In the genomic region with DNA sequence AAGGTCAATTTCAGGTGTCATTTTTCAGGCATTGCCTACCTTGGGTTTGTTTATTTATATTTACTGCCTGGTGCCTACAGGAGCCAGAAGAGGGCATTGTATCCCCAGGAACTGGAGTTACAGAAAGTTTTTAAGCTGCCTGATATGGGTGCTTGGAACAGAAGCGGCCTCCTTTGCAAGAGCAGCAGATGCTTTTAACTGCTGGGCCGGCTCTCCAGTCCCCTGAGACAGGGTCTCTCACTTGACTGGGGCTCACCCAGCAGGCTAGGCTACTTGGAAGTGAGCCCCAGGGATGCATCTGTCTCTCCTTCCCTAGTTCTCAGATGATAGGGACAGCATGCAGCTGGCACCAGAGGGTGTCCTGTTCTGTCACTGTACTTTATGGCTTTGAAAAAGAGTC, we compare ENCODE assay signal across 8 mouse cellular contexts. TPM values are rescaled to one million over a fixed set of nuclear protein-coding genes. Genes with fewer than 3 reads are reported as not detected.
A peak's percentile ranks its signal among the peaks of the same experiment; 100 is the strongest.
DNase-seq lines count a peak whose midpoint lies in the region; ATAC-seq and TF ChIP-seq lines count a peak whose summit lies in the region.

No protein-coding gene starts in this region.

- intact Hi-C loops in gastrocnemius, adult 2 months (cut with DNase I) = loop anchor here (2.0 to 5.0 kb wide), 2 partner anchors 76 to 112 kb away; partner anchors contain the start of gene Tcf7l1
- intact Hi-C loops in gastrocnemius, postnatal 14 days (cut with DNase I; ENCODE audit: low total_unique reads) = no loop called here
- intact Hi-C loops in left cerebral cortex, adult 2 months (cut with DNase I) = no loop called here
- intact Hi-C loops in left cerebral cortex, postnatal 36 days (cut with DNase I) = loop anchor here (5.0 kb wide), 1 partner anchor 66 kb away; no protein-coding TSS in a partner anchor

- TF ChIP-seq EP300 in ES-Bruce4 (IDR thresholded peaks at IDR 0.05; ENCODE audit: insufficient read depth, low read depth, low read length) = no peak

- H3K27me3 ChIP-seq in ES-Bruce4 (ENCODE audit: control insufficient read depth, insufficient read depth, low read length, poor library complexity, severe bottlenecking) = no peaks in the 10 kb centered on the region
- no peaks in the 10 kb centered on the region for H3K27me3 ChIP-seq in intestine, embryonic 16.5 days (replicated peaks; ENCODE audit: control insufficient read depth, insufficient read depth, low read length)

- peak; percentile 61 for TF ChIP-seq CTCF in gastrocnemius, adult 2 months (IDR thresholded peaks at IDR 0.05)
- peak; percentile 26 for TF ChIP-seq CTCF in left cerebral cortex, adult 2 months (IDR thresholded peaks at IDR 0.05)
- no peak for TF ChIP-seq CTCF in ES-Bruce4 (IDR thresholded peaks at IDR 0.05; ENCODE audit: low read depth, low read length)

- no peak overlapping the region for H3K27ac ChIP-seq in gastrocnemius, adult 2 months
- H3K27ac ChIP-seq in left cerebral cortex, adult 2 months = no peak overlapping the region
- 0 out of 2 replicates have a peak overlapping the region, but pooled peaks have one; percentile 41 for H3K27ac ChIP-seq in ES-Bruce4 (ENCODE audit: insufficient read depth, low read length)
- peak overlapping the region; percentile 92; the same call in 1 of the 2 replicates for H3K27ac ChIP-seq in intestine, embryonic 16.5 days (ENCODE audit: low read length)

- peaks cover 5% of the 10 kb centered on the region for H3K4me1 ChIP-seq in ES-Bruce4 (ENCODE audit: control insufficient read depth, insufficient read depth, low read length)
- peaks cover 38% of the 10 kb centered on the region for H3K4me1 ChIP-seq in intestine, embryonic 16.5 days (ENCODE audit: control insufficient read depth, insufficient read depth, low read length)

- no peak overlapping the region for H3K4me3 ChIP-seq in gastrocnemius, adult 2 months
- H3K4me3 ChIP-seq in left cerebral cortex, adult 2 months = no peak overlapping the region
- H3K4me3 ChIP-seq in ES-Bruce4 (ENCODE audit: low read depth, low read length) = no peak overlapping the region
- H3K4me3 ChIP-seq in intestine, embryonic 16.5 days (ENCODE audit: low read length) = no peak overlapping the region

- DNase-seq in gastrocnemius, adult 2 months = peak; percentile 49
- no peak for DNase-seq in gastrocnemius, postnatal 14 days
- DNase-seq in left cerebral cortex, adult 2 months (ENCODE audit: extremely low spot score in 1 of 2, low spot score in 2 of 2) = no peak
- no peak for DNase-seq in left cerebral cortex, postnatal 36 days (ENCODE audit: low spot score in 2 of 2)
- DNase-seq in spleen, adult 12 weeks (ENCODE audit: low spot score) = no peak
- DNase-seq in layer of hippocampus, postnatal 36 days = no peak

- no peaks in the 10 kb centered on the region for H3K9me3 ChIP-seq in ES-Bruce4 (replicated peaks; ENCODE audit: control insufficient read depth, insufficient read depth, low read length, poor library complexity, severe bottlenecking)
- H3K9me3 ChIP-seq in intestine, embryonic 16.5 days (ENCODE audit: control insufficient read depth, low read length) = no peaks in the 10 kb centered on the region

- H3K36me3 ChIP-seq in ES-Bruce4 (ENCODE audit: control insufficient read depth, insufficient read depth, low read length, poor library complexity, severe bottlenecking) = no peaks in the 10 kb centered on the region
- H3K36me3 ChIP-seq in intestine, embryonic 16.5 days (ENCODE audit: control insufficient read depth, insufficient read depth, low read length) = no peaks in the 10 kb centered on the region

- H3K9ac ChIP-seq in ES-Bruce4 (ENCODE audit: low read depth, poor library complexity, severe bottlenecking) = no peak overlapping the region
- no peak overlapping the region for H3K9ac ChIP-seq in intestine, embryonic 16.5 days (ENCODE audit: low read depth, low read length)

- TF ChIP-seq POLR2A in ES-Bruce4 (IDR thresholded peaks at IDR 0.05; ENCODE audit: insufficient read depth, low read length) = no peak

- H3K4me2 ChIP-seq in intestine, embryonic 16.5 days (ENCODE audit: low read depth, low read length) = peak overlapping the region; percentile 52

- 44% methylated on average over 2 of the region's 2 CpGs for WGBS in intestine, embryonic 16.5 days

- ATAC-seq in intestine, embryonic 16.5 days = no peak

RNA-seq across cellular contexts. Expression of gene Tgoln1, which starts 59.6 kb away (rescaled TPM):
- 10 to 100 TPM; 23.2 to 29.0 TPM for total RNA-seq in gastrocnemius, adult 2 months (2021)
- total RNA-seq in gastrocnemius, postnatal 14 days (2021) = 10 to 100 TPM; 21.6 to 21.7 TPM
- 10 to 100 TPM; 95.1 to 95.5 TPM for total RNA-seq in left cerebral cortex, adult 2 months (2021)
- total RNA-seq in left cerebral cortex, postnatal 36 days (2021) = 10 to 100 TPM; 89.0 to 89.3 TPM
- polyA plus RNA-seq in ES-Bruce4 (2011; ENCODE audit: insufficient read depth, insufficient read length, low read depth, missing spikeins) = 33.2 and 34.1 TPM in 2 replicates
- polyA plus RNA-seq in intestine, embryonic 16.5 days (2015; fragmentation: Nextera tagmentation; extraction: Ambion mirVana) = 48.8 and 57.5 TPM in 2 replicates
- total RNA-seq in layer of hippocampus, postnatal 36 days (2021) = 10 to 100 TPM; 88.8 to 91.6 TPM

Comparison
In these comparisons a context has a peak if more than half of its experiments do, and no peak if none do; other contexts are left out.
1. intact Hi-C loops: an anchor here in gastrocnemius, adult 2 months (2.0 to 5.0 kb wide) and left cerebral cortex, postnatal 36 days (5.0 kb wide); none called in gastrocnemius, postnatal 14 days and left cerebral cortex, adult 2 months.
2. H3K27ac ChIP-seq: peak in ES-Bruce4 (single experiment) and intestine, embryonic 16.5 days (single experiment); none in gastrocnemius, adult 2 months (single experiment) and left cerebral cortex, adult 2 months (single experiment).